Mouse (Mus musculus): ENCODE measurements around the gene Iqce.
A peak's percentile ranks its signal among the peaks of the same experiment; 100 is the strongest.

Iqce gene

GRCm38 (mm10) chr5:140661875-140662643 lies 40.1 kb downstream of the Iqce start:
- no peak for DNase-seq (ENCODE audit: extremely low spot score)

DNA sequence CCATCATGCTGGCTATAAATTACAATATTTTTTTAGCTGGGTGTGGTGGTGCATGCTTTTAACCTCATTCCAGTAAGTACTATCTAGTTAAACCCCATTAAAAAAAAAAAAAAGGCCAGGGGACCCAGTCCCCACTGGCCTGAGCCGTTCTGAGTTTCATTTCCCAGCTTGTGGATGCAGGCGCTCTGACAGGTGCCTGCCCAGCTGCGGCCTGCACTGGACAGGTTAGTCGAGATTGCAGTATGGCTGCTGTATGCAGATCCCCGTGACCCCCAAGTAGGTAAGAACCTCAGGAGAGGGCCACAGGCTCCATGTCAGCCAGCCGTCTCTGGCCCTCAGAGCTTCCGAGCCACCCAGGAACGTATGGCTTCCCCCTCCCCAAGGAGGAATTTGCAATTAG lies 40.8 kb downstream of the Iqce start:
- no peak for DNase-seq (ENCODE audit: extremely low spot score)

DNA sequence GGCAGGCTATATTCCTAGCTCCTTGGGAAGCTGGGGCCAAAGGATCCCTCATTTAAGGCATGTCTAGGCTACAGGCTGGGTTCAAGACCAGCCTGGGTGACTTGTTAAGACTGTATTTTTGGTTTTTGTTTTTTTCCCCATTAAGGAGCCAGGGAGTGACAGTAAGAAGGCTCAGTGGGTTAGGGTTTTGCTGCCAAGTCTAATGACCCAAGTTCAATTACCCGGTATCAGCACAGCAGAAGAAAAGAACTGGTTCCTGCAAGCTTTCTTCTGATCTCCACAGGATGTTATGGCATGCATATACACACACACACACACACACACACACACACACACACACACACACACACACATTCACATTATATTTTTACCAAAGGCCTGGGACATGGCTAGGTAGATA lies 41.8 kb downstream of the Iqce start:
- no peak for DNase-seq (ENCODE audit: extremely low spot score)

DNA sequence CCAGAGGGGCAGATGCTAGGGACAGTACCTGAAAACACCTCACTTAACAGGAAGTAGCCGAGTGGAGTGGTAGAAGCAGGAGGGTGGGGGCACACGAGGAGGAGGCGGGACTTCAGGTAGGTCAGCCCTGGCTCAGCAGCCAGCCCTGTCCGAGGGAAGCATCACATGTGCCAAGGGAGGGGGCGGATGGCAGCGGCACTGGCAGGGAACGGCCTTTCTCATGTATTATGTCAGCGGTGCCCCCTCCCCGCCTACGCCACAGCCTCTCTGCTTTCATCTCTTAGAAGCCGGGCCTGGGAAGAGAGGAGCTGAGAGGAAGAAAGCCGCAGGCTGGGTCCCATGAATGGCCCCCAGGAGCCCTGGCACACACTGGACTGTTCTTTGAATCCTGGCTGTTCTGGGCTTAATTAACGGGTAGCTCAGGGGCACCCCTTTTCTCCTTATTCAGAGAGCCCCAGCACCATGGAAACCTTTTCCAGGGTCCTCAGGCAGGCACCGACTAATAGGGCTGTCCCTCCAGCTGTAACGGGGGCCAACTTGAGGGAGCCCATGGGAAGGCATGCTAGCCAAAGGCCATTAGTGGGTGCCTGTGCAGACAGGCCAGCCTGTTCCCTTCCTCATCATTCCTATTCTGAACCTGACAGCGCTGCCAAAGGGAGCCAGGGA lies 42.4 kb downstream of the Iqce start:
- DNase-seq (ENCODE audit: extremely low spot score), result no peak

GRCm38 (mm10) chr5:140654096-140654845 lies 47.9 kb downstream of the Iqce start:
- no peak for DNase-seq (ENCODE audit: extremely low spot score)

GRCm38 (mm10) chr5:140652587-140652986 lies 49.6 kb downstream of the Iqce start:
- no peak for DNase-seq (ENCODE audit: extremely low spot score)

- no peak for DNase-seq (ENCODE audit: extremely low spot score)
Observed at GRCm38 (mm10) chr5:140651231-140651630, 50.9 kb downstream of the Iqce start.

DNA sequence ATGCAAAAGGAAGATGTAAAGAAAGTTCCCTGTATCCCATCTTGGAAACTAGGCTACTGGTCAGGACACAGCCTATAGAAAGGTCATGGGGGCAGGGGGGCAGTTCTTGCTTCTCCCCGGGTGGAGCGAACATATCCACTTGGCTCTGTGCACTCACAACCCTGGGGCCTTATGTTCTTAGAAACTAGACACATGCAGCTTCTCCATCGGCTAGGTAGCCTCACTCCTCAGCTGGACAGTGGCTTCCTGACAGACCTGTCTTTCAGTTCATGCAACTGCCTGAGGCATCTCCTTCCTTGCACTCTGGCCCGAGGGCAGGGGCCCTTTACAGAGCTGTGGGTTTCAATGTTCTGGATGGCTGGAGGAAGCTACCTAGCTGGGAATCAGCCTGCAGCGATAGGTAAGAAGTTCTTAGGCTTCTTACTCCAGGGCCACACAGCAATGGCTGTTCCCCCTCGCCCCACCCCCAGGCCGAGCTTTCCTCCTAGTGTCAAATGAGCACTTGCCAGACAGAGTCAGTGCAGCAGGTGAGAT lies 52.2 kb downstream of the Iqce start:
- DNase-seq (ENCODE audit: extremely low spot score), result no peak

GRCm38 (mm10) chr5:140649101-140649667 lies 53.0 kb downstream of the Iqce start:
- peak; percentile 99 for DNase-seq (ENCODE audit: extremely low spot score)

DNA sequence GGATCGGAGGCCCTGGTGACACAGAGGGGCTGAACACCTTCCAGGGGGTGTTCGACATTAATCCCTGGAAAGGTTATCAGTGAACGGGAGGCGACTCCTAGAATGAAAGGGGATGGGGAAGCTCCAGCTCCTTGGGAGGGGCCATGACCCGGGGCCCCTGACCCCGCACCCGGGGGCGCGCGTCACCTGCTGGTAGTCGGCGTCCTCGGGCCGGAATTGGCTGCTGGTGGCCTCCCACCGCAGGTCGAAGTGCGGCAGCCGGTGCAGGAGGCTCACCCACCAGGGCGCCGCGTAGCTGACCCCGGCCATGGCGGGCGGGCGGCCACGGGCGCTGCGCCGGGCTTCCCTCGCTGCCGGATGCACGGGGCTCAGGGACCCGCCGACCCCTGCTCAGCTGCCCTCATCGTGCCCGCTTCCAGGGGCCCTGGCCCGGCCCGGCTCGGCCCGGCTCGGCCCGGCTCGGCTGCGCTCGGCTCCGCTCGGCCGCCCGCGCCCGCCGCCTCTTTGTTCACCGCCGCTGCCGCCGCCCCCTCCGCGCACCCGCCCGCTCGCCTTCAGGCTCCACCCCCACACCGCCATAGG lies 53.6 kb downstream of the Iqce start, which contains the start of gene Ttyh3:
TSS of gene Ttyh3 (minus strand) at position 513 of the 582 bp plus-strand sequence.
- no peak for DNase-seq (ENCODE audit: extremely low spot score)

DNA sequence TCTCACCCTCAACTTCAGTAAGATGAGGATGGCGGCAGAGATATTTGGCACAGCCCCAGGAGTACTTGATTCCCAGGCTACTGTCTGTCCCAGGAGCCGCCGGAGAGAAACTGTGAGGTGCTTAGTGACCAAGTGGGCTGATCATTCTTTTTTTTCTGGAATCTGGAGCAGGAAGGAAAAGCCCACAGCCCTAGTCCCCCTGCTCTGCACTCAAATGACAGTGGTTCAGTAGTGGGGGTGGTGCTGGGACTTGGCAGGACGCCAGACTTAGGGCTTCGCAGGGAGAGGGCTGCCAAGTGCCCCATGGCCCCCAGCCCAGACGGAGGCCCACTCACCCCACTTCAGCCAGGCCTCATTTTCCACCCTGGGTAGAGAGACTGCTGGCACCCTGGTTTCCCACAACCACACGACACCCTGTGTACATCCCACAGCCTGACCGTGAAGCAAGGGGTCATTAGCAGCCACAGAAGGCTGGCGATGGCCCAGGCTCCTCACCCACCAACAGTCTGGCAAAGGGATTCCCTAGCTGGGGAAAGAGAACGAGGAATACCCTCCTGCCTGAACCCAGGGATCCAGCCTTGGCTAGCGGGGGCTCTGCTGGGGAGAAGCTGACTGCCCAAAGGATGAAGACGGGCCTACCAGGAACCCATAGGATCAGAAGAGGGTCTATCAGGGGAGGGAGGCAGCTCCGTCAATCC lies 54.2 kb downstream of the Iqce start:
- DNase-seq (ENCODE audit: extremely low spot score), result peak; percentile 33

DNA sequence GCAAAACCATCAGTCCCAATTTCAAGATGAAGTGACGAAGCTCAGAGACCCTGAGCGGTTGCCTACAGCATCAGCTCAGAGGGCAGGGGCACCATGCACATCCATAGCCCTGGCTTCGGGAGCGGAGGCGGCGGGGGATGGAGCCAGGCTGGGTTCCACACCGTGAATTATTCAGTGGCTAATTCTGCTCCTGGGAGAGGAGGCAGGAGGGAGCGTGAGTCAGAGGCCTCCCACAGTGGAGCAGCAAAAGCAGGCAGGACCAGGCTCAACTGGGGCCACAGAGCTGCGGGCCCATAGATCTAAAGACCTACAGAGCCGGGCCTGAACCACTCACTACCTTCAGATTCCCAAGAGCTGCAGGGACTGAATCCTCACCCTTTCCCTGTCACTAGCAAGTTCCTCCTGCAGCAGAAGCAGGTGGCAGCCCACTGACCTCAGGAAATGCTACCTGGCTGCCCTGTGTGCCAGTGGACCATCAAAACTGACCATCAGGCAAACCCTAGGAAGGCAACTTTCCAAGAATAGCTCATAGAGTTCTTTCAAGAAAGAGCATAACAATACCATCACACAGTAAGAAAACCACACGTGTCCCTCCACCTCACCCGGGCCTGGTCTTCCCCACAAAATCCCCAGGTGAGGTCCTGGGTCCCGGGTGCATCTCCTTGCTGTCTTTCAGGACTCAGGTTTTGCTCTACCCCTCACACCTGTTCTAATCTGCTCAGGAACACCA lies 55.0 kb downstream of the Iqce start:
- DNase-seq (ENCODE audit: extremely low spot score), result no peak

- DNase-seq (ENCODE audit: extremely low spot score), result no peak
Observed at GRCm38 (mm10) chr5:140646171-140646570, 56.0 kb downstream of the Iqce start.

DNA sequence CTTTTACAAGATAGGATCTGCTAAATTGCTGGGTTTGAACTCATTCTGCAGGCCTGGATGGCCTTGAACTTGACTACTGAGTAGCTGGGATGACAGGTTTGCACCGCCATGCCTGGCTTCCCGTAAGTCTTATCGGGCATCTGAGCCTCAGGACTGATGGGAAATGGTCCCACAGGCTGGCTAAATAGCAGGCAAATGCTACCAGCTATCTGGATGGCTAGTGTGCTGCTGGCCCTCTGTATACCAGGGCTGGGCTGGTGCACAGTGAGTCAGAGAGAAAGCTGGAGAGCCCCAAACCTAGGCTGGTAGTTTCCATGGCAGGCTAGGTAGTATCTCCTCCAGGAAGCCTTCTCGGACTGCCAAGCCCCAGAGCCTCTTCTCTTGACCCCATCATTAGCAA lies 56.7 kb downstream of the Iqce start:
- no peak for DNase-seq (ENCODE audit: extremely low spot score)

DNA sequence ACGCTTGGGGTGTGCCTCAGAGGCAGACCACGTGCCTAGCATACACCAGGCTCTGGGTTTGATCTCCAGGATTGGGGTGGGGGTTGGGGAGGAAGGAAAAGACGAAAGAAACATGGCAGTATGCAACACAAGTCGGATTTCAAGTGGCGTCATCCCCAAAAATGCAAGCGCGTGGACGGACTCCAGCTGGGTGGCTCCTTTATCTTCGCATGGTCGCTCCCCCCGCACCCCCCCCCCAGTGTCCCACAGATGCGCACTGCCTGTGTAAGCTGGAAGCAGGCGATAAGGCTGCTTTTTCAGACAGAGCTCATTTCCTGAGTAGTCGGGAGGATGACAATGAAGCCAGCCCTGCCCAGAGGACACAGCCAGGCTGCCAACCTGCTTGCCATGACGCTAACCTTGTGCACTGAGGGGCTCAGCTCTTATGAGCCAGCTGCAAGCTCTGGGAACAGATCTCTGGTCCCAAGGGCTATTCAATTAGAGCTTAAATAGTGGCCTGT lies 57.4 kb downstream of the Iqce start:
- no peak for DNase-seq (ENCODE audit: extremely low spot score)

- no peak for DNase-seq (ENCODE audit: extremely low spot score)
Observed at GRCm38 (mm10) chr5:140644263-140644662, 57.9 kb downstream of the Iqce start.

DNA sequence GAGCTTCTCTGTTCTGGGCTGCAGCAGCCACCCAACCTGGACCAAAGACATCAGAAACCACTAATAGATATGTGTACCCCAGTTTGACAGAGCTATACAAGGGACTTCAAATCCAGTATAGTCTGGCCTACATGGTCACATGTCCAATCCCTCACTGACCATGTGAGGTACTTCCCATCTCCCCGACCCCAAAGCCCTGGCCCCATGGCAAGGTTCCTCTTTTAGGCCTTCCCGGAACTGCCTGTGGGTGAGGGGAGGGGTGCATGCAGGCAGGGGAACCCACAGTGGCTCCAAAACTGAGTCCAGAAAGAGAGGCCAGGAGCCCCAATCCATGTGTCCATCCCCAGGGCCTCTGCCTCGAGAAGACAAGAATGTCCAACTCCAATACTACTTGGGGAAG lies 60.1 kb downstream of the Iqce start:
- no peak for DNase-seq (ENCODE audit: extremely low spot score)

DNA sequence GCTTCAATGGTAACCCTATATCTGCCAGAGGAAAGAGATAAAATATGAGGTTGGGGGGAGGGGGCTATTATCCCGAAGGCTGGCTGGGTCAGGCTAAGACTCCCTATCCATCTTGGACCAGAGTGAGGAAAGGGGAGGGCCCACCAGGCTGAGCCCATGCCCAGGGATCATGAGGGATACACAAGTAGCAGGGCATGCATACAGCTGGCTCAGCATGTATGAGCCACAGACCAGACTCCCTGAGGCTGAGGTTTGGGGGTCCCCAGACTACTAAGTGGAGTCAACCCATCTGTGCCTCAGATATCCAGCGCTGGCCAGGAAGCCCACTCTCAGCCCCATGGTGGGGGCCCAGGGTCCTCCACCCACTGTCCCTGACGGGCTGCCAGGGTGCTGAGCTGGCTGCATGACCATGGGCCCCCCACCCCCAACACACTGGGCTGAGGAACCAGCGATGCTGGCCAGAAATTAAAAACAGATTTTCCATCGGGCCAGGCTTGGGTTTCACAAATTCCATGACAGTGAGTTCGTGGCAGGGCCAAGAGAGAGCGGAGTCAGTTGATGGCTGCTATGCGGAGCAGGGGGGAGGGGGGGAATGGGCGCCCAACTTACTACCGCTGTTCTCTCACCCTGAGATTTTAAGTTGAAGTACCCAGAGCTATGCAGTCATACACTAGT lies 60.8 kb downstream of the Iqce start:
- no peak for DNase-seq (ENCODE audit: extremely low spot score)

GRCm38 (mm10) chr5:140640812-140641211 lies 61.4 kb downstream of the Iqce start:
- DNase-seq (ENCODE audit: extremely low spot score), result no peak

DNA sequence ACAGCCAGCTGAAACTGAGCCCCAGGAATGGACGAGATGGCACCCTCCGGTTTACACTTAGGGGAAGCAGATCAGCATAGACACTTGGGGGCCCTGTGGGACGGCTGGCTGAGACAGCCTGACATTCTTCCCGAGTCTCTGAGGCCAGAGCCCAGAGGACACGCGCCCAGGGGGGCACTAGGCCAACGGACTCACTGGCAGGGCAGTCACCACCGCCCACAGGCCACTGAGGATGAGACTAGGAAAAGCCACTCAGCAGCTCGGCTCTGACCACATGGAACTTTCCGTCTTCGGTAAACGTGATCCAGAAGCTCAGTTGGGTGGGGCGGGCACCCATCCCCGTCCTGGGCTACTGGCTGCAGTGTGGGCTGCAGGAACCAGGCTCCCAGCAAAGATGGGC lies 62.3 kb downstream of the Iqce start:
- DNase-seq (ENCODE audit: extremely low spot score), result no peak

All from embryo, embryonic 9.5 days (tissue).